Mouse (Mus musculus) C2C12 (cell line): ENCODE measurements around the gene Medag. TPM values are rescaled to one million over a fixed set of nuclear protein-coding genes. Genes with fewer than 3 reads are reported as not detected.
A peak's percentile ranks its signal among the peaks of the same experiment; 100 is the strongest.

Source experiments
- H3K27me3 ChIP-seq: one replicate; pipeline ENCODE4 v1.6.1; 2011; ENCODE audit not compliant: control insufficient read depth, insufficient read depth, insufficient read length
- H3K36me3 ChIP-seq: one replicate; pipeline ENCODE4 v1.6.1; 2011; ENCODE audit not compliant: control insufficient read depth, insufficient read depth
- H3K4me3 ChIP-seq: one replicate; pipeline ENCODE4 v1.5.1; 2011; ENCODE audit warnings: mild to moderate bottlenecking, control low read depth; ENCODE audit not compliant: poor library complexity, insufficient read depth, severe bottlenecking
- H3K79me2 ChIP-seq: one replicate; pipeline ENCODE4 v1.6.1; 2011; ENCODE audit not compliant: control insufficient read depth, insufficient read depth
- H3K79me3 ChIP-seq: one replicate; pipeline ENCODE4 v1.6.1; 2011; ENCODE audit warnings: low read depth, control low read depth
- H3ac ChIP-seq: one replicate; pipeline ENCODE3; 2011; ENCODE audit warnings: low read depth; ENCODE audit not compliant: control insufficient read depth, insufficient read length
- CEBPB ChIP-seq: IDR thresholded peaks from one replicate; pipeline ENCODE4 v1.6.1; 2011; ENCODE audit warnings: low read depth, mild to moderate bottlenecking, control low read depth, moderate library complexity
- CTCF ChIP-seq: IDR thresholded peaks from one replicate; pipeline ENCODE4 v1.5.1; 2011; ENCODE audit not compliant: control insufficient read depth, insufficient read depth, insufficient read length
- FOSL1 ChIP-seq: IDR thresholded peaks from one replicate; pipeline ENCODE4 v1.8.0; 2011; ENCODE audit warnings: mild to moderate bottlenecking, low read length; ENCODE audit not compliant: poor library complexity, insufficient read depth, severe bottlenecking
- MAX ChIP-seq: IDR thresholded peaks from one replicate; pipeline ENCODE4 v1.6.1; 2011; ENCODE audit warnings: mild to moderate bottlenecking, control low read depth
- MYOD1 ChIP-seq: IDR thresholded peaks from one replicate; pipeline ENCODE4 v1.6.1; 2011; ENCODE audit warnings: low read depth; ENCODE audit not compliant: control insufficient read depth, insufficient read length
- MYOG ChIP-seq: IDR thresholded peaks from one replicate; pipeline ENCODE4 v1.6.1; 2011; ENCODE audit not compliant: control insufficient read depth, insufficient read length; ENCODE audit errors: extremely low read depth
- USF1 ChIP-seq: IDR thresholded peaks from one replicate; pipeline ENCODE4 v1.6.1; 2011; ENCODE audit warnings: low read depth, mild to moderate bottlenecking, control low read depth, moderate library complexity
- polyA plus RNA-seq: library from polyadenylated mRNA; unstranded; fragments of >200 nt; fragmentation: generic; extraction: Trizol; gene quantifications from one replicate; pipeline ENCODE4 v1.2.1, GENCODE M21; 2012; ENCODE audit warnings: missing spikeins

Medag gene
- polyA plus RNA-seq, 1 experiment: 0.09 TPM

DNA sequence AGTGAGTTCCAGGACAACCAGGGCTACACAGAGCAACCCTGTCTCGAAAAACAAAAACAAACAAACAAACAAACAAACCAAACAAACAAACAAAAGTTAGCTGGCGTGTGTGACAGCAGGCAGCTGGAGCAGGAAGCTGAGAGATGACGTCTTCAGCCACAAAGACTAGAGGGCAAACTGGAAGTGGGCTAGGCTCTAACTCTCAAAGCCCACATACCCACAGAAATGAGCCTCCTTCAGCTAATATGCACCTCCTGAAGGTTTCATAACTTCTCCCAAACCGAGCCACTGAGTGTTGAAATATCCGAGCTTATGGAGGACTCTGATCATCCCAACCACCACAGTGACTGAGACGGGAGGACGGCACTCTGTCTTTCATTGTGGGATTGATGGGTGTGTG is 34.9 kb downstream of the Medag start:
- TF ChIP-seq MYOG (no peak), USF1 (no peak), CEBPB (no peak), MYOD1 (no peak), CTCF (no peak), MAX (no peak), FOSL1 (no peak)
- Histone ChIP-seq H3K4me3 (no peak overlapping the region), H3K79me3 (no peaks in the 10 kb centered on the region), H3K36me3 (no peaks in the 10 kb centered on the region), H3ac (no peak overlapping the region), H3K79me2 (no peaks in the 10 kb centered on the region), H3K27me3 (no peaks in the 10 kb centered on the region)

DNA sequence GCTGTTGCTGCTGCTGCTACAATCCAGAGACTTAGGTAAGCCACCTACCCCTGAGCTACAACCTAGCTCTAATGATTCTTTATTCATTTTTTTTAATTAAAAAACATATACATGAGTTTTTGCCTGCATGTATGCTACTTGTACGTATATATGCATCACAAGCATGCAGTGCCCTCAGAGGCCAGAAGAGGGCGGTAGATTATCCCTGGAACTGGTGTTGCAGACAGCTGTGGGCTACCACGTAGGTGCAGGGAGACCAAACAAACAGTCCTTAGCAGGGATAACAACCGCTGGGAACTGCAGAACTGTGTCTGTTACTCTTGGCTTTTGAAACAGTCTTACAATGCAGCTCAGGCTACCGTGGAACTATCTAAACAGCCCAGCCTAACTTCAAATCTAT is 36.2 kb downstream of the Medag start:
- no peak for TF ChIP-seq CEBPB
- H3K27me3 ChIP-seq: no peaks in the 10 kb centered on the region

DNA sequence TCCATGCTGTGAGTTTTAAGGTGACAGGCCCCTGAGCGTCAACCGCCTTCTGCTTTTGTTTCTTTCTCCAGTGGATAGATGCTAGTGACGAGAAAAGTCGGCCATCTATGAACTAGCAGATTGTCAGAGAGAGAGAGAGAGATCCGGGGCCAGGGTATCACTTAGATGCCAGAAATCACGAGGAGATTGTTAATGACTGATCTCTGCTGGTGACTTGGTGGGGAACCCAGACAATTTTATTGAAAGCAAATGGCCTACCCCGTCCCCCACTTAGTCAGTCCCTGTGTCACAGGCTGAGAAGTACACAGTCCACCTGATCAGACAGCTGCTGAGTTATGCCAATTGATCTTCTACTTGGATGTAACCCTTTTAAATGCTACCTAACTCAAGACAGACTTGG is 37.9 kb downstream of the Medag start:
- no peak overlapping the region for H3ac ChIP-seq
- H3K27me3 ChIP-seq: no peaks in the 10 kb centered on the region
- H3K79me3 ChIP-seq: no peaks in the 10 kb centered on the region
- no peaks in the 10 kb centered on the region for H3K36me3 ChIP-seq
- H3K79me2 ChIP-seq: no peaks in the 10 kb centered on the region
- no peak overlapping the region for H3K4me3 ChIP-seq
- no peak for TF ChIP-seq CTCF
- TF ChIP-seq MYOG: no peak
- TF ChIP-seq USF1: no peak
- TF ChIP-seq FOSL1: no peak
- no peak for TF ChIP-seq MYOD1
- TF ChIP-seq MAX: no peak
- no peak for TF ChIP-seq CEBPB

More for the DNA sequence above, 36.2 kb downstream of the Medag start:
- Histone ChIP-seq H3K79me3 (no peaks in the 10 kb centered on the region), H3ac (no peak overlapping the region), H3K4me3 (no peak overlapping the region), H3K36me3 (no peaks in the 10 kb centered on the region), H3K79me2 (no peaks in the 10 kb centered on the region)

DNA sequence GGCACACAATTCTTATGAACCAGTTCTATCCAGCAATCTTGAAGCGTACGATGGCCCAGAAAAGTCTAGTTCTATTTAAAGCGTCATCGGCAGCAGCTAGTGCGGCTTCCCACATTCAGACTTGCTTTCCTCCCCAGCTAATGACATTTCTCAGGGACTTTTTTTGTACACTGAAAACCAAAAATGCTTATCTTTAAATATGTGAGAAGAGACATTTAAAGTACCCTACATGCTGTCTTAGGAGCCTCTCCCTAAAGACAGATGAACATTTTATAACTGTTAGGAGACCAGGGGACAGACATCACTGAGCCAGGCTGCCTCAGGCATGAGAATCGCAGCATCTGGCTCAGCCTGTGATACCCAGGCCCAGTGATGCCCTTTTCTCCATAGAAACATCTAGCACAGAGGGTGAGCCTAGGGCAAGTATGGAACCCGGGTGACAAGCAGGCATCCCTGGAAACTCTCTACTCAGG is 39.7 kb downstream of the Medag start:
- Histone ChIP-seq H3K79me2 (no peaks in the 10 kb centered on the region), H3K4me3 (no peak overlapping the region), H3K79me3 (no peaks in the 10 kb centered on the region), H3ac (no peak overlapping the region), H3K27me3 (no peaks in the 10 kb centered on the region), H3K36me3 (no peaks in the 10 kb centered on the region)
- TF ChIP-seq CTCF: no peak
- TF ChIP-seq USF1: no peak
- TF ChIP-seq CEBPB: no peak
- no peak for TF ChIP-seq FOSL1
- no peak for TF ChIP-seq MYOD1
- TF ChIP-seq MAX: no peak
- TF ChIP-seq MYOG: no peak

DNA sequence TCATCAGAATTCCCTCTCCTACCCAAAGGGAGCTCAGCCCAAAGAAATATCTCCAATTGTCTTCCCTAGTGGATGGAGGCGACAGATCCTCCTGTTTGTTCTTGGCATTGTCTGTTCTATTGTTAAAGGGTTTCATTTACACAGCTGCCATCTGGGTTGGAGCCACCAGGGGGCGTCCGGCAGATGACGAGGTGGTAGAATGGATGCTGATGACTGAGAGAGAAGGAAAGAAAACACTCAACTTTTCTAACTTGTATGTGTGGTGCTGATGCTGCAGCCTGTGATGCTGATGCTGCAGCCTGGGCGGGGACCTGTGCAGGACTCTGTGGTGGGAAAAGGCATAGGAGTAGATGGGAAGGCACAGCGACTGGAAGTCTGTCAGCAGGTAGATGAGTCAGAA is 42.7 kb downstream of the Medag start:
- peak; percentile 25 for TF ChIP-seq CTCF
- no peak for TF ChIP-seq MAX
- TF ChIP-seq USF1: no peak
- Histone ChIP-seq H3K79me2 (no peaks in the 10 kb centered on the region), H3K27me3 (no peaks in the 10 kb centered on the region), H3ac (no peak overlapping the region), H3K79me3 (no peaks in the 10 kb centered on the region), H3K36me3 (no peaks in the 10 kb centered on the region), H3K4me3 (no peak overlapping the region)

DNA sequence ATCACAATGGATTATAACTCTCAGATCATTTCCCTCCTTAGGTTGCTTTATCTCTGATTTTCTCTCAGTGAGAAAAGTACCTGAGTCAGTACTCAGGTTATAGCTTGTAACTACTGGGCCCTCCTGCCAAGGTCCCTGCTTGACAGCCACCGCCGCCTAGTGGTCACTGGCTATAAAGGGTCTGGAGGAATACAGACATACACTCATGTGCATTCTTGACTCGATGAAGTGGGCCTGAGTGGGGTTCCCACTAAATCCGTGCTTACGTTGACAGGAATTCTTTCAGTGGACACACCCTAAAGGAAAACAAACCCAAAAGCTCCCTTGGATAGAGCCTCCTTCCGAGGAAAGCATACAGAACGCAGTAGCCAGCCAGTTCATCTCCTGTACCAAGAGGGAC is 45.0 kb downstream of the Medag start:
- H3ac ChIP-seq: no peak overlapping the region
- TF ChIP-seq USF1 (no peak), MYOD1 (no peak), MAX (no peak), MYOG (no peak), CTCF (no peak), CEBPB (no peak), FOSL1 (no peak)
- no peak overlapping the region for H3K4me3 ChIP-seq
- H3K79me2 ChIP-seq: no peaks in the 10 kb centered on the region
- H3K27me3 ChIP-seq: no peaks in the 10 kb centered on the region
- no peaks in the 10 kb centered on the region for H3K36me3 ChIP-seq
- no peaks in the 10 kb centered on the region for H3K79me3 ChIP-seq
